Mouse (Mus musculus): ENCODE measurements around the gene Mphosph6.

Gene Mphosph6

GRCm38 (mm10) chr8:117801443-117802298, at the start of gene Mphosph6:
TSS of gene Mphosph6 (minus strand) at chr8:117801943.
- peak; percentile 90 to 92 for DNase-seq (ENCODE audit: low spot score in 2 of 2)

- DNase-seq (ENCODE audit: low spot score in 2 of 2): no peak
Measured at GRCm38 (mm10) chr8:117850420-117850819, 48.7 kb upstream of the Mphosph6 start.

- DNase-seq (ENCODE audit: low spot score in 2 of 2): no peak
Measured at GRCm38 (mm10) chr8:117847865-117848264, 46.1 kb upstream of the Mphosph6 start.

DNA sequence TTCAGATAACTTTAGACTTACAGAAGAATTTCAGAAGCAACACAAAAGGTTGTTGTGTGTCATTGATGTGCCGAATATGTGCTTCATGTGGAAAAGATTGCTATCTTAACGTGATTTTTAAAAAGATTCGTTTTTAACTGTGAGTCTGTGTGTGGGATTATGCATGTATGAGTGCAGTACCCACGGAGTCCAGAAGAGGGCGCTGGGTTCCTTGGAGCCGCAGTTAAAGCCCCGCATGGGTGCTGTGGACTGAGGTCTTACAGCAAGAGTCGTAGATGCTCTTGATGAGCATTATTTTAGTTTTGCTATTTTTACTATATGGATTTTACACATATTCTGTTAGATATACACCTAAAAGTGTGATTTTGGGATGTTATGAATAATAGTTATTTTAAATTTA, 42.0 kb upstream of the Mphosph6 start:
- no peak for DNase-seq (ENCODE audit: low spot score in 2 of 2)

DNA sequence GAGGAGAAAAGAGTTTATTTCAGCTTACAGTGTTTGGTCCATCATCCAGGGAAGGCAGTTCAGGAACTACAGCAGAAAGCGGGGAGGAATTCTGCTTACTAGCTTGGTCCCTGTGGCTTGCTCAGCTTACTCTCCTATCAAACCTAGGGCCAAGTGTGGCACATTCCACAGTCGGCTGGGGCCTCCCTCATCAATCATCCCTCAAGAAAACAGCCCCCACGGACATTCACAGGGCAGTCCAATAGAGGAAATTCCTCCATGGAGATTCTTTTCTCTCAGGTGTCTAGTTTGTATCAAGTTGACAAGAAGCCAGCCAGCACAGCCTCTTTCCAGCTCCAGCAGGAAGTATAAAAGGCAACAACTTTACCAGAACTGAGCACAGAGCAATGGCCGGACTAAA, 11.8 kb upstream of the Mphosph6 start:
- no peak for DNase-seq (ENCODE audit: low spot score in 2 of 2)

DNA sequence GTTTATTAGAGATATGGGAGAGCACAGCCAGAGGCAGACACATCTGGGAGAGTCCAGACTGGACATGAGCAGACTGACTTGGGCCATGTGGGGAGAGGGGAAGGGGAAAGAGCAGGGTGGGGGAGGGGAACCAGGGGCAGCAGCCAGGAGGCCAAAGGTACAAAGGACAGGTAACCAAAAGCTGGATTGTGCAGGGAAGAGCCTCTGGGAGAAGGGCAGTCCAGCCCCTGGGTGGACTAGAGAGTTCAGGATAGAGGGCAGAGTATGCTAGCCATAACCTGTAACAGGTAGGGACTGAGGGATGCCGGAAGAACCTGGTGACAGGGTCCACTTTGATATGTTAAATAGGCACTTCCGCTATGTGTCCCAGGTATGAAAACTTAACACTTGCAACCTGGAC, 8.9 kb upstream of the Mphosph6 start:
- no peak for DNase-seq (ENCODE audit: low spot score in 2 of 2)

GRCm38 (mm10) chr8:117805419-117805818, 3.7 kb upstream of the Mphosph6 start:
- no peak for DNase-seq (ENCODE audit: low spot score in 2 of 2)

DNA sequence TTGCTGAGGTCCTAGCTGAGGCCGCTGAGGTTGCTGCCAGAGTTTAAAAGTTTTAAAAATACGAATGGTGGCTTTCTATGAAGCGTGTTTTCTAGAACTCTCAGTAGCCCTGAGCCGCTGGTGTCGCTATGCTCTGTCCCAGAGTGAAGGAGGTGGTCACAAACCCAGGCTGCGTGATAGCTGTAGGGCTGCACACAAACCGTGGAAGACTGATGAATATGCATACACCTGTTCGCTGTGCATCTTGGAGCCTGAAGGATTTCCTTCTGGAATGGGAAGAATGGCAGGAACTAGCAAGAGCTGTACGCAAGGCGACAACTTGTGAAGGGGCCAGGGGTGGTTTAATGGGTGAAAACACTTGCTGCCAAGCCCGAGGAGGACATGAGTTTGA, 551 bp upstream of the Mphosph6 start:
- DNase-seq (ENCODE audit: low spot score in 2 of 2): peak in 1 of 2 experiments; percentile 33

GRCm38 (mm10) chr8:117798066-117798465, 3.7 kb downstream of the Mphosph6 start:
- DNase-seq (ENCODE audit: low spot score in 2 of 2): no peak

GRCm38 (mm10) chr8:117796464-117796863, 5.3 kb downstream of the Mphosph6 start:
- no peak for DNase-seq (ENCODE audit: low spot score in 2 of 2)

- DNase-seq (ENCODE audit: low spot score in 2 of 2): no peak
Measured at GRCm38 (mm10) chr8:117794581-117794980, 7.2 kb downstream of the Mphosph6 start.

GRCm38 (mm10) chr8:117792616-117793144, 9.1 kb downstream of the Mphosph6 start:
- no peak for DNase-seq (ENCODE audit: low spot score in 2 of 2)

GRCm38 (mm10) chr8:117786428-117786827, 15.3 kb downstream of the Mphosph6 start:
- DNase-seq (ENCODE audit: low spot score in 2 of 2): no peak

DNA sequence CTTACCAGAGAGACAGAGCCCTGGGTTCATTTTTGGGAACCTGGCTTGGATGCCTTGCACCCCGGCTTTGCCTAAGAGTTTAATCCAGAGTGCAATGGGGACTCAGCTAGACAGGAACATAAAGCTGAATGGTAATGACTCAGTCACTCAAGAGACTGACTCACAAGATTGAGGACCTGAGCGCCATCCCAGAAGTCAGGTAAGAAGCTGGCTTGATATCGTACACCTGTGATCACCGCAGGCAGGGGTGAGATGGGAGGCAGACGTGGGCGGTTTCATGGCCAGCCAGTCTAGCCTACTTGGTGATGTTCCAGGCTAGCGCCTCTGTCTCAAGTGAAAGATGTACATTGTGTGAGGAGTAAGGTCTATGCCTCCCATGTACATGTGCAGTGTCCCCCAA, 18.7 kb downstream of the Mphosph6 start:
- DNase-seq (ENCODE audit: low spot score in 2 of 2): no peak

GRCm38 (mm10) chr8:117781375-117782129, 20.2 kb downstream of the Mphosph6 start:
- DNase-seq (ENCODE audit: low spot score in 2 of 2): no peak

GRCm38 (mm10) chr8:117779344-117779743, 22.4 kb downstream of the Mphosph6 start:
- no peak for DNase-seq (ENCODE audit: low spot score in 2 of 2)

DNA sequence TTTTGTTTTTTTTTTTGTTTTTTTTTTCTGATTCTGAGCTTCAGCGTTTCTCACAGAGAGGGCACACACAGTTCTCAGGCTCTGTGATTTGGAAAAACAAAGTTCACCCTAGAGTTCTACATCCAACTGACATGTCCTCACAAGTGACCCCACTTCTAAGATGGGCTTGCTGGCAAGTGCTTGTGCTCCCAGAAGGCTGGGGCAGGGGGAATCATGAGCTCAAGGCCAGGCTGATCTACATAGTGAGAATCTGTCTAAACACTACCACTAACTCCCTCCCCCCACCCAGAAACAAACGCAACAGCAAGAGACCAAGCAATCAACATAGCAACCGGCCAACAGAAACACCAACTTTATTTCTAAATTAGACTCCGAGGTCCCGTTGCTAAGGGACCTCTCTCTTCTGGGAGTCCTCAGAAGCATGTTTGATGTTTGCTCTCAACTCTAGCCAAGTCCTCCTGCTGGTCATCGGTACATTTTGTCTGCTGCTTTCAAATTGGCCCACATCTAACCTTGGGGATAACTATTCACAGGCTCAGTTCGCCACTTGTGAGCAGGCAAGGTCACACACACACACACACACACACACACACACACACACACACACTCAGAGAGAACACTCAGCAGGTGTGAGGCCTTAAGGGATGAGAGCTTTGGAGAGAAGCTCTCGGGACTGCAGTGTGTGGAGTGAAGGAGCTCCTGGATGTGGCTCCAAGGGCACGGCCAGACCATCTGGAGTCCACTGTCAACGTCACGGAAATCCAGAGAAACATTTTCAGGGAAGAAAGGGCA, 23.0 kb downstream of the Mphosph6 start:
- DNase-seq (ENCODE audit: low spot score in 2 of 2): no peak

- no peak for DNase-seq (ENCODE audit: low spot score in 2 of 2)
Measured at GRCm38 (mm10) chr8:117776075-117776474, 25.7 kb downstream of the Mphosph6 start.

- DNase-seq (ENCODE audit: low spot score in 2 of 2): no peak
Measured at GRCm38 (mm10) chr8:117775626-117776025, 26.1 kb downstream of the Mphosph6 start.

DNA sequence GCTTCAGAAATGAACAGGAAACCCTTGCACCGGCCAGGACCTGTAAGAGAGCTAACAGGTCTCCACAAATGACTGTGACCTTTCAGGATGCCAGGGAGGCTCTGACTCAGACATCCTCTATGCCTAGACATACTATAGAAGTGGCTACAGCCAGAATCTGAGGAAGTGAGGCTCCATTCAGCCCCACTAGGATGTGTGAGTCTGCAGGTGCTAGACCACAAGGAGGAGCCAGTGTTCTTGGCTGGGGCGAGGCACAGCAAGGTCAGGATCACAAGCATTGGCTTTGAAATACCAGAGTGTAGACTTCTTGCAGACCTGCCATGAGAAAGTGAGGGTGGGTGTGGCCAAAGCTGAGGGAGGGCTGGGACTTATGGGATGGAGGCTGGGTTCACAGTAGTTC, 29.1 kb downstream of the Mphosph6 start:
- DNase-seq (ENCODE audit: low spot score in 2 of 2): no peak

GRCm38 (mm10) chr8:117772126-117772525, 29.6 kb downstream of the Mphosph6 start:
- DNase-seq (ENCODE audit: low spot score in 2 of 2): peak in 1 of 2 experiments; percentile 21

All from frontal cortex, postnatal 14 days (tissue).